Mouse (Mus musculus): Measurements from ENCODE around the gene Fbxo44. TPM values are rescaled to one million over a fixed set of nuclear protein-coding genes. Genes with fewer than 3 reads are reported as not detected.

Gene Fbxo44
- polyA plus RNA-seq, 1 experiment from 2014 or later = 76.3 TPM

GRCm38 (mm10) chr4:148149540-148149939, 10.7 kb downstream of the Fbxo44 start:
- no peaks in the 10 kb centered on the region for H3K9me3 ChIP-seq (replicated peaks; ENCODE audit: control insufficient read depth, low read length)
- WGBS = 83% methylated on average over 12 of the region's 12 CpGs

GRCm38 (mm10) chr4:148147714-148148113, 12.6 kb downstream of the Fbxo44 start:
- no peaks in the 10 kb centered on the region for H3K27me3 ChIP-seq (replicated peaks; ENCODE audit: control insufficient read depth, insufficient read depth, low read length)
- WGBS = 82% methylated on average over 2 of the region's 2 CpGs
- no peak for DNase-seq (ENCODE audit: low spot score)
- H3K4me2 ChIP-seq (ENCODE audit: low read length) = no peak overlapping the region
- H3K36me3 ChIP-seq (ENCODE audit: control insufficient read depth, insufficient read depth, low read length) = peaks cover 60% of the 10 kb centered on the region
- no peak for ATAC-seq
- no peak overlapping the region for H3K9ac ChIP-seq (ENCODE audit: low read length)
- peaks cover 4% of the 10 kb centered on the region; the same call in 1 of the 2 replicates for H3K4me1 ChIP-seq (ENCODE audit: control insufficient read depth, insufficient read depth, low read length)
- no peaks in the 10 kb centered on the region for H3K9me3 ChIP-seq (replicated peaks; ENCODE audit: control insufficient read depth, low read length)
- no peak overlapping the region for H3K4me3 ChIP-seq (ENCODE audit: low read depth, low read length)
- H3K27ac ChIP-seq (ENCODE audit: low read depth, low read length) = no peak overlapping the region

More at GRCm38 (mm10) chr4:148149540-148149939, 10.7 kb downstream of the Fbxo44 start:
- H3K9ac ChIP-seq (ENCODE audit: low read length) = no peak overlapping the region
- peaks cover 63% of the 10 kb centered on the region for H3K36me3 ChIP-seq (ENCODE audit: control insufficient read depth, insufficient read depth, low read length)
- peaks cover 4% of the 10 kb centered on the region; the same call in 1 of the 2 replicates for H3K4me1 ChIP-seq (ENCODE audit: control insufficient read depth, insufficient read depth, low read length)
- ATAC-seq = no peak
- H3K27me3 ChIP-seq (replicated peaks; ENCODE audit: control insufficient read depth, insufficient read depth, low read length) = no peaks in the 10 kb centered on the region
- no peak overlapping the region for H3K27ac ChIP-seq (ENCODE audit: low read depth, low read length)
- H3K4me3 ChIP-seq (ENCODE audit: low read depth, low read length) = no peak overlapping the region
- no peak overlapping the region for H3K4me2 ChIP-seq (ENCODE audit: low read length)
- DNase-seq (ENCODE audit: low spot score) = no peak

- no peak for DNase-seq (ENCODE audit: low spot score)
Measured at GRCm38 (mm10) chr4:148143721-148144120, 16.6 kb downstream of the Fbxo44 start.

GRCm38 (mm10) chr4:148140098-148141011, 19.9 kb downstream of the Fbxo44 start:
- peak; percentile 95 for ATAC-seq
- WGBS = under 1% methylated on average over 65 of the region's 65 CpGs
- H3K4me1 ChIP-seq (ENCODE audit: control insufficient read depth, insufficient read depth, low read length) = peaks cover 7% of the 10 kb centered on the region

More at GRCm38 (mm10) chr4:148143721-148144120, 16.6 kb downstream of the Fbxo44 start:
- H3K27ac ChIP-seq (ENCODE audit: low read depth, low read length) = no peak overlapping the region
- WGBS = 90% methylated on average over 5 of the region's 5 CpGs
- H3K9me3 ChIP-seq (replicated peaks; ENCODE audit: control insufficient read depth, low read length) = no peaks in the 10 kb centered on the region
- no peak for ATAC-seq
- H3K27me3 ChIP-seq (replicated peaks; ENCODE audit: control insufficient read depth, insufficient read depth, low read length) = no peaks in the 10 kb centered on the region
- no peak overlapping the region for H3K9ac ChIP-seq (ENCODE audit: low read length)
- H3K4me2 ChIP-seq (ENCODE audit: low read length) = no peak overlapping the region
- no peak overlapping the region for H3K4me3 ChIP-seq (ENCODE audit: low read depth, low read length)
- H3K36me3 ChIP-seq (ENCODE audit: control insufficient read depth, insufficient read depth, low read length) = peaks cover 51% of the 10 kb centered on the region
- H3K4me1 ChIP-seq (ENCODE audit: control insufficient read depth, insufficient read depth, low read length) = peaks cover 7% of the 10 kb centered on the region

GRCm38 (mm10) chr4:148139767-148140097, 20.6 kb downstream of the Fbxo44 start:
- 0% methylated on average over 12 of the region's 12 CpGs for WGBS
- H3K27ac ChIP-seq (ENCODE audit: low read depth, low read length) = peak overlapping the region; percentile 88

More at GRCm38 (mm10) chr4:148140098-148141011, 19.9 kb downstream of the Fbxo44 start:
- DNase-seq (ENCODE audit: low spot score) = peak; percentile 94
- peak overlapping the region; percentile 88 for H3K27ac ChIP-seq (ENCODE audit: low read depth, low read length)
- H3K27me3 ChIP-seq (replicated peaks; ENCODE audit: control insufficient read depth, insufficient read depth, low read length) = no peaks in the 10 kb centered on the region
- peaks cover 23% of the 10 kb centered on the region for H3K36me3 ChIP-seq (ENCODE audit: control insufficient read depth, insufficient read depth, low read length)
- peak overlapping the region; percentile 73 for H3K9ac ChIP-seq (ENCODE audit: low read length)
- H3K4me3 ChIP-seq (ENCODE audit: low read depth, low read length) = peak overlapping the region; percentile 59
- no peaks in the 10 kb centered on the region for H3K9me3 ChIP-seq (replicated peaks; ENCODE audit: control insufficient read depth, low read length)
- peak overlapping the region; percentile 93 for H3K4me2 ChIP-seq (ENCODE audit: low read length)

GRCm38 (mm10) chr4:148137503-148137902, 22.8 kb downstream of the Fbxo44 start:
- no peak for DNase-seq (ENCODE audit: low spot score)
- no peak for ATAC-seq
- Histone ChIP-seq H3K27ac (ENCODE audit: low read depth, low read length) (no peak overlapping the region), H3K9ac (ENCODE audit: low read length) (no peak overlapping the region), H3K4me3 (ENCODE audit: low read depth, low read length) (no peak overlapping the region), H3K4me2 (ENCODE audit: low read length) (no peak overlapping the region), H3K36me3 (ENCODE audit: control insufficient read depth, insufficient read depth, low read length) (no peaks in the 10 kb centered on the region), H3K4me1 (ENCODE audit: control insufficient read depth, insufficient read depth, low read length) (peaks cover 7% of the 10 kb centered on the region), H3K9me3 (replicated peaks; ENCODE audit: control insufficient read depth, low read length) (no peaks in the 10 kb centered on the region), H3K27me3 (replicated peaks; ENCODE audit: control insufficient read depth, insufficient read depth, low read length) (no peaks in the 10 kb centered on the region)
- 53% methylated on average over 8 of the region's 8 CpGs for WGBS

More at GRCm38 (mm10) chr4:148139767-148140097, 20.6 kb downstream of the Fbxo44 start:
- DNase-seq (ENCODE audit: low spot score) = no peak
- Histone ChIP-seq H3K27me3 (replicated peaks; ENCODE audit: control insufficient read depth, insufficient read depth, low read length) (no peaks in the 10 kb centered on the region), H3K9ac (ENCODE audit: low read length) (peak overlapping the region; percentile 73), H3K9me3 (replicated peaks; ENCODE audit: control insufficient read depth, low read length) (no peaks in the 10 kb centered on the region), H3K4me3 (ENCODE audit: low read depth, low read length) (peak overlapping the region; percentile 59), H3K4me2 (ENCODE audit: low read length) (peak overlapping the region; percentile 93), H3K36me3 (ENCODE audit: control insufficient read depth, insufficient read depth, low read length) (peaks cover 17% of the 10 kb centered on the region), H3K4me1 (ENCODE audit: control insufficient read depth, insufficient read depth, low read length) (peaks cover 7% of the 10 kb centered on the region)
- peak; percentile 13; the same call in 1 of the 2 replicates for ATAC-seq

GRCm38 (mm10) chr4:148134988-148135387, 25.3 kb downstream of the Fbxo44 start:
- no peak overlapping the region for H3K4me3 ChIP-seq (ENCODE audit: low read depth, low read length)
- no peak overlapping the region for H3K9ac ChIP-seq (ENCODE audit: low read length)
- ATAC-seq (no peak), DNase-seq (ENCODE audit: low spot score) (no peak)
- no peaks in the 10 kb centered on the region for H3K9me3 ChIP-seq (replicated peaks; ENCODE audit: control insufficient read depth, low read length)
- no peaks in the 10 kb centered on the region for H3K36me3 ChIP-seq (ENCODE audit: control insufficient read depth, insufficient read depth, low read length)
- peaks cover 18% of the 10 kb centered on the region for H3K4me1 ChIP-seq (ENCODE audit: control insufficient read depth, insufficient read depth, low read length)
- WGBS = 81% methylated on average over 8 of the region's 8 CpGs
- no peaks in the 10 kb centered on the region for H3K27me3 ChIP-seq (replicated peaks; ENCODE audit: control insufficient read depth, insufficient read depth, low read length)
- H3K4me2 ChIP-seq (ENCODE audit: low read length) = no peak overlapping the region
- H3K27ac ChIP-seq (ENCODE audit: low read depth, low read length) = no peak overlapping the region

- 1% methylated on average over 21 of the region's 21 CpGs for WGBS
- peaks cover 27% of the 10 kb centered on the region for H3K4me1 ChIP-seq (ENCODE audit: control insufficient read depth, insufficient read depth, low read length)
- peak; percentile 56 for ATAC-seq
Measured at GRCm38 (mm10) chr4:148131497-148132081, 28.7 kb downstream of the Fbxo44 start.

More at GRCm38 (mm10) chr4:148131497-148132081, 28.7 kb downstream of the Fbxo44 start:
- peak overlapping the region; percentile 86 for H3K4me2 ChIP-seq (ENCODE audit: low read length)
- peak; percentile 68 for DNase-seq (ENCODE audit: low spot score)
- H3K9me3 ChIP-seq (replicated peaks; ENCODE audit: control insufficient read depth, low read length) = no peaks in the 10 kb centered on the region
- no peaks in the 10 kb centered on the region for H3K36me3 ChIP-seq (ENCODE audit: control insufficient read depth, insufficient read depth, low read length)
- H3K4me3 ChIP-seq (ENCODE audit: low read depth, low read length) = peak overlapping the region; percentile 74
- peak overlapping the region; percentile 99 for H3K9ac ChIP-seq (ENCODE audit: low read length)
- H3K27me3 ChIP-seq (replicated peaks; ENCODE audit: control insufficient read depth, insufficient read depth, low read length) = no peaks in the 10 kb centered on the region
- H3K27ac ChIP-seq (ENCODE audit: low read depth, low read length) = peak overlapping the region; percentile 98

Data from forebrain, embryonic 14.5 days (tissue).